Mouse (Mus musculus) olfactory bulb, adult 2 months (tissue): ENCODE results near the gene Pax1.

Experiments
- CTCF ChIP-seq: fragments of 200-500 bp; IDR thresholded peaks from 2 replicates; pipeline ENCODE4 v1.5.1; 2012; ENCODE audit warnings: low read depth, mild to moderate bottlenecking, low read length, moderate library complexity; ENCODE audit not compliant: insufficient read depth
- POLR2A ChIP-seq: fragments of 200-500 bp; IDR thresholded peaks from 2 replicates; pipeline ENCODE4 v1.6.1; 2012; ENCODE audit warnings: mild to moderate bottlenecking, low read depth, low read length, moderate library complexity; ENCODE audit not compliant: insufficient read depth

DNA sequence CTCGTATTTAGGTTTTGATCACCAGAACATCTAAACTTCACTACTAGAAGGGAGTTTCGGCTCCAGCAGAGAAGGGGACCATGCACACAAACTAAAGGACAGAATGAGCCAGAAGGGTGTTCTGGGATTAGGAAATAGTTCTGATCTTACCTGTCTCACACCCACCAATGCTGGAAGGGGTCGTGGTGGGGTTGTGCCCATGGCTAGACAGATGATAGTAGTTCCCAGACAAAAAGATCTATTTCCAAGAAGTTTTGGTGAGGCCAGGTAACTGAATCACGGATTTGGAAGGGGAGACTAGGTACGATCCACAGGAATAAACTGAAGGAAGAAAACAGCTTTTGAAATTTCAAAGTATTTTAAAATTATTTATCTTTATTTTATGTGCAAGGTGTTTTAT lies 8.4 kb downstream of the Pax1 start:
- TF ChIP-seq POLR2A (no peak), CTCF (no peak)
